Mouse (Mus musculus) liver, postnatal 0 days (tissue): ENCODE measurements around the gene Tceanc. TPM values are rescaled to one million over a fixed set of nuclear protein-coding genes. Genes with fewer than 3 reads are reported as not detected.

Experiments
- ATAC-seq: fragments of 200-750 bp; cut with Nextera tagmentation; 2 replicates; pipeline ENCODE4 v1.8.0; 2017; ENCODE audit warnings: mild to moderate bottlenecking, moderate library complexity
- DNase-seq: peaks from one replicate; pipeline ENCODE4 v3.0.0-alpha.2; 2016
- H3K27ac ChIP-seq: fragments of 300-500 bp; sonication (generic); 2 replicates; pipeline ENCODE4 v1.5.1; 2014; ENCODE audit warnings: antibody characterized with exemption, moderate library complexity, mild to moderate bottlenecking, low read depth
- H3K27me3 ChIP-seq: fragments of 300-500 bp; sonication (generic); 2 replicates; pipeline ENCODE4 v1.6.1; 2014; ENCODE audit warnings: low read length, control low read depth, mixed read lengths; ENCODE audit not compliant: insufficient read depth
- H3K36me3 ChIP-seq: fragments of 300-500 bp; sonication (generic); replicated peaks from 2 replicates; pipeline ENCODE4 v1.6.1; 2014; ENCODE audit warnings: mild to moderate bottlenecking, control low read depth, low read length, moderate library complexity, mixed read lengths; ENCODE audit not compliant: insufficient read depth
- H3K4me1 ChIP-seq: fragments of 300-500 bp; sonication (generic); 2 replicates; pipeline ENCODE4 v1.6.1; 2014; ENCODE audit warnings: antibody characterized with exemption, mild to moderate bottlenecking, control low read depth; ENCODE audit not compliant: insufficient read depth
- H3K4me2 ChIP-seq: fragments of 300-500 bp; sonication (generic); 2 replicates; pipeline ENCODE4 v1.6.1; 2014; ENCODE audit warnings: low read depth, mild to moderate bottlenecking, low read length, moderate library complexity, mixed read lengths
- H3K4me3 ChIP-seq: fragments of 300-500 bp; sonication (generic); 2 replicates; pipeline ENCODE4 v1.5.1; 2014; ENCODE audit warnings: low read depth, low read length
- H3K9ac ChIP-seq: fragments of 300-500 bp; sonication (generic); replicated peaks from 2 replicates; pipeline ENCODE4 v1.6.1; 2014; ENCODE audit warnings: mild to moderate bottlenecking, moderate library complexity
- H3K9me3 ChIP-seq: fragments of 300-500 bp; sonication (generic); 2 replicates; pipeline ENCODE4 v1.6.1; 2016; ENCODE audit warnings: mild to moderate bottlenecking, control low read depth, low read length, mixed read lengths
- CTCF ChIP-seq: sonication (generic); IDR thresholded peaks from 2 replicates; pipeline ENCODE4 v1.5.1; 2016; ENCODE audit warnings: antibody characterized with exemption, low read depth
- EP300 ChIP-seq: IDR thresholded peaks from 2 replicates; pipeline ENCODE4 v1.6.1; 2016; ENCODE audit warnings: antibody characterized with exemption, low read depth, mild to moderate bottlenecking
- WGBS: fragments of 180-500 bp; shearing (Covaris S2); extraction: QIAGEN DNeasy Blood & Tissue Kit; methylation state at CpG from one replicate; pipeline ENCODE4 v1.1.7; 2014; ENCODE audit not compliant: insufficient replicate concordance; 5-methylcytosine and 5-hydroxymethylcytosine counted together
- polyA plus RNA-seq: library from polyadenylated mRNA; unstranded; fragments of >200 nt; fragmentation: Nextera tagmentation; extraction: Ambion mirVana; gene quantifications from 2 replicates; pipeline ENCODE4 v1.2.1, GENCODE M21; 2015

Tceanc gene
- polyA plus RNA-seq, 1 experiment from 2014 or later, result 2.1 TPM

- no peak overlapping the region for H3K4me3 ChIP-seq
- no peaks in the 10 kb centered on the region for H3K27me3 ChIP-seq
- H3K9me3 ChIP-seq, result no peaks in the 10 kb centered on the region
- TF ChIP-seq CTCF, result no peak
- TF ChIP-seq EP300, result no peak
- no peaks in the 10 kb centered on the region for H3K36me3 ChIP-seq
- ATAC-seq, result no peak
- no peak overlapping the region for H3K4me2 ChIP-seq
- H3K9ac ChIP-seq, result no peak overlapping the region
- no peak for DNase-seq
- no peaks in the 10 kb centered on the region for H3K4me1 ChIP-seq
- WGBS, result 43% methylated on average over 4 of the region's 4 CpGs
- H3K27ac ChIP-seq, result no peak overlapping the region
These were observed 16.8 kb upstream of the Tceanc start for GRCm38 (mm10) chrX:166535138-166535537.

- Histone ChIP-seq H3K4me3 (no peak overlapping the region), H3K27me3 (no peaks in the 10 kb centered on the region; the same call in 1 of the 2 replicates), H3K9me3 (no peaks in the 10 kb centered on the region), H3K4me2 (no peak overlapping the region), H3K9ac (no peak overlapping the region), H3K36me3 (no peaks in the 10 kb centered on the region), H3K27ac (no peak overlapping the region), H3K4me1 (no peaks in the 10 kb centered on the region)
- ATAC-seq (no peak), DNase-seq (no peak)
- no peak for TF ChIP-seq EP300
- TF ChIP-seq CTCF, result no peak
- WGBS, result 79% methylated on average over 4 of the region's 4 CpGs
These were observed 15.1 kb upstream of the Tceanc start for GRCm38 (mm10) chrX:166533432-166533831.

GRCm38 (mm10) chrX:166531671-166532070, 13.3 kb upstream of the Tceanc start:
- no peaks in the 10 kb centered on the region; the same call in 1 of the 2 replicates for H3K27me3 ChIP-seq
- H3K36me3 ChIP-seq, result no peaks in the 10 kb centered on the region
- no peak overlapping the region for H3K4me3 ChIP-seq
- no peak for DNase-seq
- H3K9ac ChIP-seq, result no peak overlapping the region
- no peak for ATAC-seq
- no peaks in the 10 kb centered on the region for H3K9me3 ChIP-seq
- no peak overlapping the region for H3K4me2 ChIP-seq
- H3K4me1 ChIP-seq, result no peaks in the 10 kb centered on the region
- TF ChIP-seq EP300 (no peak), CTCF (no peak)
- H3K27ac ChIP-seq, result no peak overlapping the region
- 38% methylated on average over 6 of the region's 6 CpGs for WGBS

- Histone ChIP-seq H3K27ac (no peak overlapping the region), H3K4me3 (no peak overlapping the region), H3K4me1 (no peaks in the 10 kb centered on the region), H3K9ac (no peak overlapping the region), H3K9me3 (no peaks in the 10 kb centered on the region), H3K36me3 (no peaks in the 10 kb centered on the region), H3K4me2 (no peak overlapping the region), H3K27me3 (no peaks in the 10 kb centered on the region; the same call in 1 of the 2 replicates)
- ATAC-seq, result no peak
- TF ChIP-seq EP300, result no peak
- no peak for TF ChIP-seq CTCF
- WGBS, result 80% methylated on average over 3 of the region's 3 CpGs
- DNase-seq, result no peak
These were observed 9.8 kb upstream of the Tceanc start for GRCm38 (mm10) chrX:166528126-166528525.

GRCm38 (mm10) chrX:166525637-166526315, 7.4 kb upstream of the Tceanc start:
- no peak overlapping the region for H3K4me3 ChIP-seq
- no peaks in the 10 kb centered on the region for H3K9me3 ChIP-seq
- no peak overlapping the region for H3K4me2 ChIP-seq
- H3K27ac ChIP-seq, result no peak overlapping the region
- 82% methylated on average over 2 of the region's 2 CpGs for WGBS
- H3K36me3 ChIP-seq, result no peaks in the 10 kb centered on the region
- no peaks in the 10 kb centered on the region; the same call in 1 of the 2 replicates for H3K27me3 ChIP-seq
- TF ChIP-seq EP300 (no peak), CTCF (no peak)
- no peak for ATAC-seq
- no peak overlapping the region for H3K9ac ChIP-seq
- no peaks in the 10 kb centered on the region for H3K4me1 ChIP-seq
- no peak for DNase-seq

- 56% methylated on average over 5 of the region's 5 CpGs for WGBS
- H3K9ac ChIP-seq, result no peak overlapping the region
- DNase-seq (no peak), ATAC-seq (no peak)
- no peaks in the 10 kb centered on the region for H3K36me3 ChIP-seq
- no peak overlapping the region for H3K4me2 ChIP-seq
- no peaks in the 10 kb centered on the region for H3K9me3 ChIP-seq
- no peak overlapping the region for H3K27ac ChIP-seq
- no peaks in the 10 kb centered on the region for H3K4me1 ChIP-seq
- TF ChIP-seq CTCF, result no peak
- no peak for TF ChIP-seq EP300
- H3K27me3 ChIP-seq, result no peaks in the 10 kb centered on the region
- H3K4me3 ChIP-seq, result no peak overlapping the region
These were observed 2.4 kb upstream of the Tceanc start for GRCm38 (mm10) chrX:166520782-166521181.
